Mouse (Mus musculus): ENCODE data around the gene Traf3ip3. TPM values are rescaled to one million over a fixed set of nuclear protein-coding genes. Genes with fewer than 3 reads are reported as not detected.

Gene Traf3ip3
- total RNA-seq, 1 experiment: 0.67 TPM

- no peak for DNase-seq (ENCODE audit: low read depth, low spot score)
- Histone ChIP-seq H3K9me3 (ENCODE audit: control insufficient read depth, insufficient read depth, low read depth, low read length) (no peaks in the 10 kb centered on the region), H3K9ac (ENCODE audit: insufficient read depth, low read depth, low read length, poor library complexity, severe bottlenecking) (no peak overlapping the region), H3K4me3 (ENCODE audit: insufficient read depth in 1 of 2, low read depth in 1 of 2, low read length in 2 of 2, poor library complexity in 1 of 2, severe bottlenecking in 1 of 2) (no peak overlapping the region), H3K27ac (ENCODE audit: insufficient read depth, low read depth, low read length, poor library complexity, severe bottlenecking) (no peak overlapping the region), H3K4me1 (ENCODE audit: control insufficient read depth in 2 of 2, insufficient read depth in 2 of 2, low read length in 2 of 2, poor library complexity in 1 of 2) (no peaks in the 10 kb centered on the region; a peak in 1 of 4 replicates), H3K36me3 (ENCODE audit: control insufficient read depth, insufficient read depth, low read length, poor library complexity, severe bottlenecking) (no peaks in the 10 kb centered on the region)
- in situ Hi-C loops (cut with MboI; ENCODE audit: low sequenced_read_pairs in 2 of 2, unreplicated experiment in 2 of 2): no loop called here
- TF ChIP-seq HCFC1 (IDR thresholded peaks at IDR 0.05; ENCODE audit: borderline replicate concordance, insufficient read depth, low read length) (no peak), MAFK (IDR thresholded peaks at IDR 0.05; ENCODE audit: insufficient read depth, low read depth, low read length) (no peak), ZNF384 (IDR thresholded peaks at IDR 0.05; ENCODE audit: low read depth, low read length) (no peak), CHD2 (IDR thresholded peaks at IDR 0.05; ENCODE audit: low read depth, low read length) (no peak), ZC3H11A (IDR thresholded peaks at IDR 0.05; ENCODE audit: borderline replicate concordance, low read depth, low read length) (no peak)
Measured at GRCm38 (mm10) chr1:193141118-193141517, 60.4 kb downstream of the Traf3ip3 start.

- TF ChIP-seq HCFC1 (IDR thresholded peaks at IDR 0.05; ENCODE audit: borderline replicate concordance, insufficient read depth, low read length): no peak
- TF ChIP-seq MAFK (IDR thresholded peaks at IDR 0.05; ENCODE audit: insufficient read depth, low read depth, low read length): peak; percentile 91
- TF ChIP-seq ZNF384 (IDR thresholded peaks at IDR 0.05; ENCODE audit: low read depth, low read length): no peak
- no peak for TF ChIP-seq CHD2 (IDR thresholded peaks at IDR 0.05; ENCODE audit: low read depth, low read length)
- no peak for TF ChIP-seq ZC3H11A (IDR thresholded peaks at IDR 0.05; ENCODE audit: borderline replicate concordance, low read depth, low read length)
- Histone ChIP-seq H3K9ac (ENCODE audit: insufficient read depth, low read depth, low read length, poor library complexity, severe bottlenecking) (no peak overlapping the region), H3K4me1 (ENCODE audit: control insufficient read depth in 2 of 2, insufficient read depth in 2 of 2, low read length in 2 of 2, poor library complexity in 1 of 2) (no peaks in the 10 kb centered on the region; a peak in 1 of 4 replicates), H3K36me3 (ENCODE audit: control insufficient read depth, insufficient read depth, low read length, poor library complexity, severe bottlenecking) (no peaks in the 10 kb centered on the region), H3K4me3 (ENCODE audit: insufficient read depth in 1 of 2, low read depth in 1 of 2, low read length in 2 of 2, poor library complexity in 1 of 2, severe bottlenecking in 1 of 2) (no peak overlapping the region), H3K27ac (ENCODE audit: insufficient read depth, low read depth, low read length, poor library complexity, severe bottlenecking) (no peak overlapping the region), H3K9me3 (ENCODE audit: control insufficient read depth, insufficient read depth, low read depth, low read length) (no peaks in the 10 kb centered on the region)
- DNase-seq (ENCODE audit: low read depth, low spot score): no peak
- in situ Hi-C loops (cut with MboI; ENCODE audit: low sequenced_read_pairs in 2 of 2, unreplicated experiment in 2 of 2): no loop called here
Measured at GRCm38 (mm10) chr1:193138669-193139068, 62.8 kb downstream of the Traf3ip3 start.

DNA sequence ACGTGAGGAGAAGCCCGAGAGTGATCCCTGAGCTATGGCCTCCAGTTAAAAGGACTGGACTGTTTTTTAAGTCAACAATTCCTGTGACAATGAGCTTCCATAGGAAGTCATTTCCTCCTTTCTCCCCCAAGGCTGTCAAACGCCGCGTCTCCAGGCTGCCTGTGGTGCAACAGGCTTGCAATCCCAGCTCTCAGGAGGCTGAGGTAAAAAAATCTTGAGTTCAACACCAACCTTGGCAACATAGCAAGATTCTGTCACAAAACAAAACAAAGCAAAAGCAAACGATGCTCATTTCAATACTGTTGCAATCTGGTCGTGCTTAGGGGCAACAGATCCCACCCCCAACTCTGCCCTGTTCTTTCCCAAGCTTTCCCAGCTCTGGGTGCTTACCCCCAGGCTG lies 63.4 kb downstream of the Traf3ip3 start:
- no peaks in the 10 kb centered on the region; a peak in 1 of 4 replicates for H3K4me1 ChIP-seq (ENCODE audit: control insufficient read depth in 2 of 2, insufficient read depth in 2 of 2, low read length in 2 of 2, poor library complexity in 1 of 2)
- H3K27ac ChIP-seq (ENCODE audit: insufficient read depth, low read depth, low read length, poor library complexity, severe bottlenecking): no peak overlapping the region
- H3K9ac ChIP-seq (ENCODE audit: insufficient read depth, low read depth, low read length, poor library complexity, severe bottlenecking): no peak overlapping the region
- no peak for TF ChIP-seq ZNF384 (IDR thresholded peaks at IDR 0.05; ENCODE audit: low read depth, low read length)
- no peak for TF ChIP-seq ZC3H11A (IDR thresholded peaks at IDR 0.05; ENCODE audit: borderline replicate concordance, low read depth, low read length)
- no peak for TF ChIP-seq CHD2 (IDR thresholded peaks at IDR 0.05; ENCODE audit: low read depth, low read length)
- no peak for TF ChIP-seq MAFK (IDR thresholded peaks at IDR 0.05; ENCODE audit: insufficient read depth, low read depth, low read length)
- no peak for TF ChIP-seq HCFC1 (IDR thresholded peaks at IDR 0.05; ENCODE audit: borderline replicate concordance, insufficient read depth, low read length)
- H3K4me3 ChIP-seq (ENCODE audit: insufficient read depth in 1 of 2, low read depth in 1 of 2, low read length in 2 of 2, poor library complexity in 1 of 2, severe bottlenecking in 1 of 2): no peak overlapping the region
- H3K36me3 ChIP-seq (ENCODE audit: control insufficient read depth, insufficient read depth, low read length, poor library complexity, severe bottlenecking): no peaks in the 10 kb centered on the region
- DNase-seq (ENCODE audit: low read depth, low spot score): no peak
- in situ Hi-C loops (cut with MboI; ENCODE audit: low sequenced_read_pairs in 2 of 2, unreplicated experiment in 2 of 2): no loop called here
- no peaks in the 10 kb centered on the region for H3K9me3 ChIP-seq (ENCODE audit: control insufficient read depth, insufficient read depth, low read depth, low read length)

- Histone ChIP-seq H3K4me1 (ENCODE audit: control insufficient read depth in 2 of 2, insufficient read depth in 2 of 2, low read length in 2 of 2, poor library complexity in 1 of 2) (peaks cover 0 to 2% of the 10 kb centered on the region in 2 experiments; a peak in 3 of 4 replicates), H3K4me3 (ENCODE audit: insufficient read depth in 1 of 2, low read depth in 1 of 2, low read length in 2 of 2, poor library complexity in 1 of 2, severe bottlenecking in 1 of 2) (no peak overlapping the region), H3K9me3 (ENCODE audit: control insufficient read depth, insufficient read depth, low read depth, low read length) (no peaks in the 10 kb centered on the region), H3K27ac (ENCODE audit: insufficient read depth, low read depth, low read length, poor library complexity, severe bottlenecking) (no peak overlapping the region), H3K9ac (ENCODE audit: insufficient read depth, low read depth, low read length, poor library complexity, severe bottlenecking) (no peak overlapping the region), H3K36me3 (ENCODE audit: control insufficient read depth, insufficient read depth, low read length, poor library complexity, severe bottlenecking) (no peaks in the 10 kb centered on the region)
- peak; percentile 45 for DNase-seq (ENCODE audit: low read depth, low spot score)
- TF ChIP-seq MAFK (IDR thresholded peaks at IDR 0.05; ENCODE audit: insufficient read depth, low read depth, low read length) (no peak), CHD2 (IDR thresholded peaks at IDR 0.05; ENCODE audit: low read depth, low read length) (no peak), ZC3H11A (IDR thresholded peaks at IDR 0.05; ENCODE audit: borderline replicate concordance, low read depth, low read length) (no peak), HCFC1 (IDR thresholded peaks at IDR 0.05; ENCODE audit: borderline replicate concordance, insufficient read depth, low read length) (no peak), ZNF384 (IDR thresholded peaks at IDR 0.05; ENCODE audit: low read depth, low read length) (no peak)
- in situ Hi-C loops (cut with MboI; ENCODE audit: low sequenced_read_pairs in 2 of 2, unreplicated experiment in 2 of 2): no loop called here
Measured at GRCm38 (mm10) chr1:193133726-193134125, 67.8 kb downstream of the Traf3ip3 start.

DNA sequence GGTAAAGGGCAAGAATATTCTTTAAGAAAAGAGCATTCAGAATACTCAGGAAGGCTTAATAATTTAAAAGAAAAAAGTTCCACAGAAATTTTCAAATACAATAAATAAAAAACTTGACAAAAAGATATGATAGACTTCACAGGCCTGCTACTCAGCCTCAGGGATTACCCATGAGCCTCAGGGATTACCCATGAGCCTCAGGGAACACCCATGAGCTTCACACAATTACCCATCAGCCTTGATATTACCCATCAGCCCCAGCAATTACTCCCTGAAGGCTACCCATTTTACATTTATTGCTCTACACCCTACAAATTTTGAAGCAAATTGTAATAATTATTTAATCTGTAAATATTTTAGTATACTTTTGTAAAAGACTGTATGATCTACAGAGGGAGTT lies 69.1 kb downstream of the Traf3ip3 start:
- no peak overlapping the region for H3K9ac ChIP-seq (ENCODE audit: insufficient read depth, low read depth, low read length, poor library complexity, severe bottlenecking)
- no peak overlapping the region for H3K27ac ChIP-seq (ENCODE audit: insufficient read depth, low read depth, low read length, poor library complexity, severe bottlenecking)
- no peak overlapping the region for H3K4me3 ChIP-seq (ENCODE audit: insufficient read depth in 1 of 2, low read depth in 1 of 2, low read length in 2 of 2, poor library complexity in 1 of 2, severe bottlenecking in 1 of 2)
- H3K4me1 ChIP-seq (ENCODE audit: control insufficient read depth in 2 of 2, insufficient read depth in 2 of 2, low read length in 2 of 2, poor library complexity in 1 of 2): peaks cover 0 to 2% of the 10 kb centered on the region in 2 experiments; a peak in 3 of 4 replicates
- H3K9me3 ChIP-seq (ENCODE audit: control insufficient read depth, insufficient read depth, low read depth, low read length): no peaks in the 10 kb centered on the region
- TF ChIP-seq ZNF384 (IDR thresholded peaks at IDR 0.05; ENCODE audit: low read depth, low read length) (no peak), HCFC1 (IDR thresholded peaks at IDR 0.05; ENCODE audit: borderline replicate concordance, insufficient read depth, low read length) (no peak), ZC3H11A (IDR thresholded peaks at IDR 0.05; ENCODE audit: borderline replicate concordance, low read depth, low read length) (no peak)
- DNase-seq (ENCODE audit: low read depth, low spot score): no peak
- peaks cover 5% of the 10 kb centered on the region; the same call in 1 of the 2 replicates for H3K36me3 ChIP-seq (ENCODE audit: control insufficient read depth, insufficient read depth, low read length, poor library complexity, severe bottlenecking)
- in situ Hi-C loops (cut with MboI; ENCODE audit: low sequenced_read_pairs in 2 of 2, unreplicated experiment in 2 of 2): no loop called here

All from ES-E14 (cell line).